Mouse (Mus musculus): ENCODE measurements around the gene Gzmm.

Gzmm gene

GRCm38 (mm10) chr10:79726090-79726489 lies 37.3 kb downstream of the Gzmm start:
- no peak for DNase-seq (ENCODE audit: low spot score)

- DNase-seq (ENCODE audit: low spot score): no peak
Observed at GRCm38 (mm10) chr10:79728323-79729249, 39.8 kb downstream of the Gzmm start.

GRCm38 (mm10) chr10:79729357-79729965 lies 40.6 kb downstream of the Gzmm start:
- DNase-seq (ENCODE audit: low spot score): no peak

GRCm38 (mm10) chr10:79732500-79732899 lies 43.7 kb downstream of the Gzmm start:
- DNase-seq (ENCODE audit: low spot score): no peak

GRCm38 (mm10) chr10:79733847-79734246 lies 45.0 kb downstream of the Gzmm start:
- no peak for DNase-seq (ENCODE audit: low spot score)

GRCm38 (mm10) chr10:79735361-79735760 lies 46.5 kb downstream of the Gzmm start:
- no peak for DNase-seq (ENCODE audit: low spot score)

GRCm38 (mm10) chr10:79736706-79737105 lies 47.9 kb downstream of the Gzmm start:
- DNase-seq (ENCODE audit: low spot score): no peak

GRCm38 (mm10) chr10:79738259-79738658 lies 49.4 kb downstream of the Gzmm start:
- DNase-seq (ENCODE audit: low spot score): no peak

- DNase-seq (ENCODE audit: low spot score): no peak
Observed at GRCm38 (mm10) chr10:79739234-79739633, 50.4 kb downstream of the Gzmm start.

GRCm38 (mm10) chr10:79740863-79741262 lies 52.0 kb downstream of the Gzmm start:
- no peak for DNase-seq (ENCODE audit: low spot score)

GRCm38 (mm10) chr10:79743161-79743560 lies 54.3 kb downstream of the Gzmm start:
- DNase-seq (ENCODE audit: low spot score): no peak

- DNase-seq (ENCODE audit: low spot score): no peak
Observed at GRCm38 (mm10) chr10:79743650-79744365, 55.0 kb downstream of the Gzmm start.
